Mouse (Mus musculus) frontal cortex, postnatal 25 days (tissue): ENCODE measurements at regions not wholly inside any gene's neighbourhood (a gene's known extent, or its start where the extent isn't known, plus 50 kb on each side); places are given as distances from the start of the nearest gene placed in this dataset.

ENCODE experiments used
- DNase-seq, 2 experiments: peaks; one replicate each; pipeline ENCODE4 v3.0.0; 2022; ENCODE audit warnings: low spot score in 2 of 2

DNA sequence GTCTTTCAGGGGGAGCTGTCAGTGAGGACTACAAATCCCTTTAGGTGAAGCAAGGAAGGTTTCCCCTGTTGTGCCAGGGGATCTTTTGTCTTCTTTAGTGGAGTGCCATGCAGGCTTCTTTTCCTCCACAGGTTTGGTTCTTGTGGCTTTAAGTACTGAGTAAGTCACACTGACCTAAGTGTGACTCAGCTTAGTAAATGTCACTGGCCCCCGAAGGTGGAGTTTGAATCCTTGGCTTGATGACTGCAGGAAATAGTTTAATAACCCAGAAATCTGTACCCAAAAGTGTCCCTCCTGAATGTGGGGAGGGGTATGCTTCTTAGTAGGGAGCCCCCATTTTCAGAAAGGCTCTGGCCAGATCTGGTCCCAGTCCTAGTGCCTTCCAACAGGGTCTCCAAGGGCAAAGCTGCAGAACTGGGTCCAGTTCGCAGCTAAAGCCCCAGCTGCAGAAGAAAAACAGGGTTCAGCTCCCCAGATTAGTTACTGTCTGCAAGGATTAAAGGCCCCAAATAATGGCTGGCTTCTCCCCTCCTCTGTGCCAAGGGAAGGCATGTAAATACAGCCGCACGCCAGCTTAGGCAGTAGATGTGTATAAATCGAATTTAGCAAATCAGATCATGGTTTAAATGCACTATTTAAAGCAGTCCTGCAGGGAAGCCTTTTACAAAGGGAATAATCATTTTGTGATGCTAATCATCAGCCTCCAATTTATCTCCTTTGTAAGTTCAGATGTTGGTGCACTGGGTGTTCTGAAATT lies 51.6 kb upstream of the Polg start:
- DNase-seq, result no peak

DNA sequence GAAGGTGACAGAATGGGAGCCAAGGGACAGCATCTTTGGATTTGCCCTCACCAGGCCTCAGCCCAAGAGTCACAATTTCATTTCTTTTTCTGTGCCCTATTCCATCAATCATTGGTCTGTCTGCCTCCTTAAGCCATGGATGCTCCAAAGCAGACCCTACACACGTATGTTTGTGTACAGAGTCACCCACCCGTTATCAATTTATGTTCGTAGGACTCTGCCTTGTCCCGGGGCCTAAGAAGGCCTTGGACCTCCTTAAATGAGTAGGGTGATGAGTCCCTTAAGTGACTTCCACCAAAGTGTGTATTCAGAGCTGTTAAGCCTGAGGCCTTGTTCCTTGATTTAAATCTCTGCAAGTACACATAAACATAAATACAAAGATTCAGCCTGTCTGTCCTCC lies 50.1 kb upstream of the Polg start:
- no peak for DNase-seq
